Mouse (Mus musculus): Measurements from ENCODE around the gene Gdf9. TPM values are rescaled to one million over a fixed set of nuclear protein-coding genes. Genes with fewer than 3 reads are reported as not detected.

Gene Gdf9
- polyA plus RNA-seq (2012; rRNA removed) = 2.2 and 2.5 TPM in 2 replicates

DNA sequence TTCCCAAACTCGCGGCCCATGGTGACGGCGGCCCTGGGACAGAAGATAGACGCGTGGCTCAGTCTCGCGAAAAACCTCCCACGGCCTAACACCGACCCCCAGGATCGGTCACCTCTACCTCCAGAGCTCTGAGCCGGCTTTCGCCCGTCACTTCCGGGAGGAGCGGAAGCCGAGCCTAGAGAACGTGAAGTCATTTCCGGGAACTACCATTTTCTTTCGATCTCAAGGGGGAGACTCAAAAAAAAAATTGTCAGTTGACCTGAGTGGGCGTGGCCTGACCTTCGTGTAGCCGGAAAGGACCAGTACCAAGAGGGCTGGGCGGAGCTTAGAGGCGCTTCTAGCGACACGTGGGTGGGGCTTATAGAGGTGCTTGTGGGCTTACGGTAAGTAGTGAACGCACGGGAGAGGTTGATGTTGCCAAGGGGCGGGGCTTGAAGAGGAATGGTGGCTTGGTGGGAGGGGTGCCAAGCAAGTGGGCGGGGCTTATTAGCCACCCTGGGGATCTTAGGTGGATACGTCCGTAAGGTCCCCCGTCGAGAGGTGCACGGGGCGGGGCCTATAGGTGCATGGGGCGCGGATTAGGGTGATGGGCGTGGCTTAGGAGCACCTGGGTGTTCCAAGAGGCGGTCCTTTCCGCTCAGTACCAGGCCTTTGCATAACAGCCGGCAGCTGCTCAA is at the start of gene Gdf9, which contains the start of gene Uqcrq:
Gdf9 (plus strand) TSS at position 354 of the 677 bp plus-strand sequence.
Uqcrq (minus strand) TSS at position 162 of the 677 bp plus-strand sequence.
- Histone ChIP-seq H3K4me3 (replicated peaks; ENCODE audit: insufficient read depth, low read depth, low read length) (peak within 1 kb of the TSS; percentile 89), H3K27ac (ENCODE audit: insufficient read depth, low read length) (peak within 1 kb of the TSS; percentile 76), H3K27me3 (ENCODE audit: control insufficient read depth, insufficient read depth, low read length) (no peaks in the 10 kb centered on the region), H3K4me1 (ENCODE audit: control insufficient read depth, insufficient read depth, low read length) (peaks cover 7% of the 10 kb centered on the region; the same call in 1 of the 2 replicates)
- DNase-seq = peak; percentile 100
- no peak for TF ChIP-seq CTCF (IDR thresholded peaks at IDR 0.05; ENCODE audit: borderline replicate concordance, insufficient read depth, low read depth, low read length)
- peak; percentile 96 for TF ChIP-seq POLR2A (IDR thresholded peaks at IDR 0.05; ENCODE audit: borderline replicate concordance, insufficient read depth, low read length)
- under 1% methylated on average over 44 of the region's 44 CpGs for WGBS

DNA sequence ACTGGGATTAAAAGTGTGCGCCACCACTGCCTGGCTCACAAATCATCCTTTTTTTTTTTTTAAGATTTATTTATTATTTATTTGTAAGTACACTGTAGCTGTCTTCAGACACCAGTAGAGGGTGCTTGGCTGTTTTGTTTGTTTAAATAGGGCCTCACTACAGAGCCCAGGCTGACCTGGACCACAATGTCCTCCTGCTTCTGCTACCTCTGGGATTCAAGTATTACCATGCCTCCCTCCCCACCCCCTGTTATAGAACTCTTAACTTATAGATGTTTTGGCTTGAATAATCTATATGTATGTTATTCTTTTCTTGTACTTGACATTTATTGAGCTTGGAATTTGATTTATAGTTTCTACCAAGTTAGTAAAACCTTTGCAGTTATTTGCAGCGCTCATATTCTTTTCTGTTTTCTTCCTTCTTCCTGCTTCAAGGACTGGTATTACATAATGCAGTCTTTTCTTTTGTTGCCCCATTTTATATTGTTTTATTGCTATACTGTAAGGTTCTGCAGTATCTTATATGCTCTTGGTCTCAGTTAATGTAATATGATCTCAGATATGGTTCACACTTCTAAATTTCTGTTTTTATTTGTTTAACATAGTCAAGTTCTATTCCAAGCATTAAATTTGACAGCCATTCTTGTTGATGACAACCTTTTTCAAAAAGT is 46.9 kb upstream of the Gdf9 start:
- WGBS = 96% methylated on average over 2 of the region's 2 CpGs
- no peak for TF ChIP-seq POLR2A (IDR thresholded peaks at IDR 0.05; ENCODE audit: borderline replicate concordance, insufficient read depth, low read length)
- TF ChIP-seq CTCF (IDR thresholded peaks at IDR 0.05; ENCODE audit: borderline replicate concordance, insufficient read depth, low read depth, low read length) = no peak
- Histone ChIP-seq H3K27ac (ENCODE audit: insufficient read depth, low read length) (no peak overlapping the region), H3K4me3 (replicated peaks; ENCODE audit: insufficient read depth, low read depth, low read length) (no peak overlapping the region), H3K27me3 (ENCODE audit: control insufficient read depth, insufficient read depth, low read length) (no peaks in the 10 kb centered on the region), H3K4me1 (ENCODE audit: control insufficient read depth, insufficient read depth, low read length) (no peaks in the 10 kb centered on the region)
- DNase-seq = no peak

DNA sequence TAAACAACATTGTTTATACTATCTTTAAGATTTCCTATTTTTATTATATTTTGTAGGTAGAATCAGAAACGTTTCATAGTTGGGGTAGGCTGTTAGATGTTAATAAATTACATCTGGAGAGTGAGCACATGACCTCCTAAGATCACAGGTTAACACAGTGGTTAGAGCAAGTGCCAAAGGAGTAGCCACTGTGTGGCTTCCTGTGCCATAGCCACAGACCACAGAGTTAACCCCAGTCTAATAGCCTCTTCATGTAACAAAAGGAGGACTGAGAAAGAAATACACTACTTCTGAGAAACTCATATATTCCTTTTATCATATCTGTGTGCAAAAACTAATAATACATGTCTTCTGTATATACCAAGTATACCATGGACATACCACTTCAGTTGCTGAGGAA is 37.0 kb upstream of the Gdf9 start:
- 96% methylated on average over 1 of the region's 1 CpGs for WGBS
- no peak overlapping the region for H3K4me3 ChIP-seq (replicated peaks; ENCODE audit: insufficient read depth, low read depth, low read length)

DNA sequence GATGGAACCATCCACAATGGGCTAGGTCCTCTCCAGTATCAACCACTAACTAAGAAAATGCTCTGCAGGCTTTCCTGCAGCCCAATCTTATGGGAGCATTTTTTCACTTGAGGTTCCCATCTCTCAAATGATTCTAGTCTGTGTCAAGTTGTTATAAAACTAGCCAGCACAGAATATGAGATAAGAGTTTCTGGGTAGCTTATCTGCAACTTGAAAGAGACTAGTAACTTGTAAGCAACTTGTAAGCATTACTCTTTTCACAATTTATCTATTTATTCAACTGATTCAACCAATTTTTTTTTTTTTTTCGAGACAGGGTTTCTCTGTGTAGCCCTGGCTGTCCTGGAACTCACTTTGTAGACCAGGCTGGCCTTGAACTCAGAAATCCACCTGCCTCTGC is 27.2 kb upstream of the Gdf9 start:
- no peak overlapping the region for H3K27ac ChIP-seq (ENCODE audit: insufficient read depth, low read length)
- H3K4me1 ChIP-seq (ENCODE audit: control insufficient read depth, insufficient read depth, low read length) = no peaks in the 10 kb centered on the region
- DNase-seq = no peak
- TF ChIP-seq POLR2A (IDR thresholded peaks at IDR 0.05; ENCODE audit: borderline replicate concordance, insufficient read depth, low read length) (no peak), CTCF (IDR thresholded peaks at IDR 0.05; ENCODE audit: borderline replicate concordance, insufficient read depth, low read depth, low read length) (no peak)
- H3K4me3 ChIP-seq (replicated peaks; ENCODE audit: insufficient read depth, low read depth, low read length) = no peak overlapping the region
- WGBS = 87% methylated on average over 1 of the region's 1 CpGs
- H3K27me3 ChIP-seq (ENCODE audit: control insufficient read depth, insufficient read depth, low read length) = no peaks in the 10 kb centered on the region

More for the DNA sequence above, 37.0 kb upstream of the Gdf9 start:
- H3K4me1 ChIP-seq (ENCODE audit: control insufficient read depth, insufficient read depth, low read length) = no peaks in the 10 kb centered on the region
- no peak for DNase-seq
- no peaks in the 10 kb centered on the region for H3K27me3 ChIP-seq (ENCODE audit: control insufficient read depth, insufficient read depth, low read length)
- no peak for TF ChIP-seq CTCF (IDR thresholded peaks at IDR 0.05; ENCODE audit: borderline replicate concordance, insufficient read depth, low read depth, low read length)
- no peak for TF ChIP-seq POLR2A (IDR thresholded peaks at IDR 0.05; ENCODE audit: borderline replicate concordance, insufficient read depth, low read length)
- H3K27ac ChIP-seq (ENCODE audit: insufficient read depth, low read length) = no peak overlapping the region

DNA sequence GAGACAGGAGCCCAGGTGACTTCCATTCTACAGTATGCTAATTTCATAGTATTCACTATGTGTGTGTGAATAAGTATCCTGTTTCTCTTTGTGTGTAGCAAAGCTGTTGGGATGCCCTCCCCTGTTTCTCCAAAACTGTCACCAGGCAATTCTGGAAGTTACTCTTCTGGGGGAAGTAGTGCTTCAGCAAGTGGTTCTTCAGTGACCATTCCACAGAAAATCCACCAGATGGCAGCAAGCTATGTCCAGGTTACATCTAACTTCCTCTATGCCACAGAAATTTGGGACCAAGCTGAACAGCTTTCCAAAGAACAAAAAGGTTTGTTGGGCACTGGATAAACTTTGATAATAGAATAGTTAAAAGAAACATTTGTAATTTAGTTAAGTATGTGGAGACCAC is 19.1 kb upstream of the Gdf9 start:
- Histone ChIP-seq H3K4me3 (replicated peaks; ENCODE audit: insufficient read depth, low read depth, low read length) (no peak overlapping the region), H3K27me3 (ENCODE audit: control insufficient read depth, insufficient read depth, low read length) (no peaks in the 10 kb centered on the region), H3K4me1 (ENCODE audit: control insufficient read depth, insufficient read depth, low read length) (no peaks in the 10 kb centered on the region), H3K27ac (ENCODE audit: insufficient read depth, low read length) (no peak overlapping the region)
- TF ChIP-seq POLR2A (IDR thresholded peaks at IDR 0.05; ENCODE audit: borderline replicate concordance, insufficient read depth, low read length) (no peak), CTCF (IDR thresholded peaks at IDR 0.05; ENCODE audit: borderline replicate concordance, insufficient read depth, low read depth, low read length) (peak; percentile 25; the same call in 1 of the 2 replicates)
- DNase-seq = no peak

GRCm38 (mm10) chr11:53413871-53414270 is 17.0 kb upstream of the Gdf9 start:
- WGBS = 43% methylated on average over 4 of the region's 4 CpGs
- H3K4me3 ChIP-seq (replicated peaks; ENCODE audit: insufficient read depth, low read depth, low read length) = no peak overlapping the region
- no peak for TF ChIP-seq POLR2A (IDR thresholded peaks at IDR 0.05; ENCODE audit: borderline replicate concordance, insufficient read depth, low read length)
- TF ChIP-seq CTCF (IDR thresholded peaks at IDR 0.05; ENCODE audit: borderline replicate concordance, insufficient read depth, low read depth, low read length) = no peak
- H3K27me3 ChIP-seq (ENCODE audit: control insufficient read depth, insufficient read depth, low read length) = no peaks in the 10 kb centered on the region
- H3K27ac ChIP-seq (ENCODE audit: insufficient read depth, low read length) = no peak overlapping the region
- no peaks in the 10 kb centered on the region for H3K4me1 ChIP-seq (ENCODE audit: control insufficient read depth, insufficient read depth, low read length)
- no peak for DNase-seq

DNA sequence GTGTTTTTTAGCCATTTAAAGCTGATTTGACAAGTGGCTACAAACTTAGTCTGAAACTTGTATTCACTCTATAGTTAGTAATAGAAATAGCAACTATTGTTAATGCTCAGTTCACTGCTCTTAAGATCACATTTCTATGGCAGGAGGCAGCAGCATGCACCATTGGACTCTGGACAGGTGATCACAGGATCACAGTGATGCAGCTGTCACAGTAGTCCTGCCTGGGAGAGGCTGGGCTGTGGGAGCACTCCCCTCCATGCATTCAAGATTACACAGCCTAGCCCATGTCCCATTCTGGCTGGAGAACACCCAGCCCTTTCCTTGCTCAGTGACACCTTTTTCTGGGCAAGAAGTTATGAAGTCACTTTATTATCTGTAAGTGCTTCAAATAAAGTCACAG is 12.8 kb upstream of the Gdf9 start:
- Histone ChIP-seq H3K4me1 (ENCODE audit: control insufficient read depth, insufficient read depth, low read length) (no peaks in the 10 kb centered on the region), H3K27me3 (ENCODE audit: control insufficient read depth, insufficient read depth, low read length) (no peaks in the 10 kb centered on the region), H3K4me3 (replicated peaks; ENCODE audit: insufficient read depth, low read depth, low read length) (no peak overlapping the region), H3K27ac (ENCODE audit: insufficient read depth, low read length) (no peak overlapping the region)
- TF ChIP-seq CTCF (IDR thresholded peaks at IDR 0.05; ENCODE audit: borderline replicate concordance, insufficient read depth, low read depth, low read length) (no peak), POLR2A (IDR thresholded peaks at IDR 0.05; ENCODE audit: borderline replicate concordance, insufficient read depth, low read length) (no peak)
- no peak for DNase-seq

GRCm38 (mm10) chr11:53423036-53423435 is 7.8 kb upstream of the Gdf9 start, which contains the start of gene Leap2:
Gene Leap2, minus strand, starts transcription at chr11:53423170.
- DNase-seq = no peak
- WGBS = 86% methylated on average over 4 of the region's 4 CpGs
- Histone ChIP-seq H3K27ac (ENCODE audit: insufficient read depth, low read length) (no peak within 1 kb of the TSS), H3K4me1 (ENCODE audit: control insufficient read depth, insufficient read depth, low read length) (peaks cover 3% of the 10 kb centered on the region; the same call in 1 of the 2 replicates), H3K27me3 (ENCODE audit: control insufficient read depth, insufficient read depth, low read length) (no peaks in the 10 kb centered on the region), H3K4me3 (replicated peaks; ENCODE audit: insufficient read depth, low read depth, low read length) (no peak within 1 kb of the TSS)
- TF ChIP-seq POLR2A (IDR thresholded peaks at IDR 0.05; ENCODE audit: borderline replicate concordance, insufficient read depth, low read length) (no peak), CTCF (IDR thresholded peaks at IDR 0.05; ENCODE audit: borderline replicate concordance, insufficient read depth, low read depth, low read length) (no peak)
